Mouse (Mus musculus): ENCODE data around the gene Wrnip1.

Wrnip1 gene

DNA sequence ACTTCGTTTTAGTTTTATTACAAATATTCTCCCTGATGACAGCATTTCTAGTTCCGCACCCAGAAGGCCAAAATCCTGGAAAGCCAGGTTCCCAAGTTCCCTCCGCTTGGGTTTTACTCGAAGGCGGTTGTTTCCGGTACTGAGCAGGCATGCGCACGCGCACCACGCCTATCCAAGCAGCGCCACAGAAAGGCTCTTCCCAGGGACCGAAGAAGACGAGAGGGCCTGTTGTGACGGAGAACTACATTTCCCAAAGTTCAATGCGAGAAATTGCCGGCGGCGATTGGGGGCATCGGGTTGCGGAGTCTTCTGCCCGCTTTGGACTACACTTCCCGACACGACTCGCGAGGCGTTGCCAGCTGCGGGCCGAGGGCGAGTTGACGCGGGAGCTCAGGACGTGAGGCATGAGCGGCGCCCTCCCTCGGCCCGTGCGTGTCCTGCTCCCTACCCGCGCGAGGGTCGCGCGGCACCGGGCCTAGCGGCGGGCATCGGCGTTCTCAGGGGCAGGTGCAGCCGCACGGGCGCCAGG, at the start of gene Wrnip1:
Gene Wrnip1 (plus strand): TSS at position 346 of the 529 bp plus-strand sequence.
- DNase-seq (ENCODE audit: low spot score in 2 of 2), result peak; percentile 98

DNA sequence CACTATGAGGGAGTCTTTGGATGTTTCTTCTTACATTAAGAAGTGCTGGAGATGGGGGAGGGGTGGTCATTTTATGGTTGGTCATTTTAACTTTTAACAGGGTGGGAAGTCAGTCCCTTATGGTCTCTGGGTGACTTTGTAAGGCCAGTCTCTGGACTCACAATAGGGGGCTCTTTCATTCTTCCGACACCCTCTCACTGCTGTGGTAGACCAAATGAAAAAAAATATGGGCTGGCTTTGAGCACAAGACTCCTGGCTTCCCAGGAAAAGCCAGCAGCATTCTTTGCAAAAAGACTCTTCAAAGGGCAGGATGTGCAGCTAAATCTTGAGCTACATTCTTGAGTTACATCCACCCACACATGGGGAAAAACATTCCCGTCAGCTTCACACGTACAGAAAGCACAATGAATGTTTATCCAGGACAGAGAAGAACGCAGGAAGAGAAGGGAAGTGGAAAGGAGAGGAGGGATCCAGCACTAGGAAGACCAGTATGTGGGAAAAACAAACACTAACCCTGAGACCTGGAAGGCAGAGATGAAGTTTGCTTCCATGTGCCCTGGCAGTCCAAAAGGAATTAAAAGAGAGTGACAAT, 49.7 kb upstream of the Wrnip1 start:
- DNase-seq (ENCODE audit: low spot score in 2 of 2), result no peak

- peak; percentile 10 to 22 for DNase-seq (ENCODE audit: low spot score in 2 of 2)
Observed at GRCm38 (mm10) chr13:32759036-32759435, 42.8 kb upstream of the Wrnip1 start.

- DNase-seq (ENCODE audit: low spot score in 2 of 2), result no peak
Observed at GRCm38 (mm10) chr13:32760795-32761194, 41.0 kb upstream of the Wrnip1 start.

- DNase-seq (ENCODE audit: low spot score in 2 of 2), result no peak
Observed at GRCm38 (mm10) chr13:32763141-32763540, 38.7 kb upstream of the Wrnip1 start.

DNA sequence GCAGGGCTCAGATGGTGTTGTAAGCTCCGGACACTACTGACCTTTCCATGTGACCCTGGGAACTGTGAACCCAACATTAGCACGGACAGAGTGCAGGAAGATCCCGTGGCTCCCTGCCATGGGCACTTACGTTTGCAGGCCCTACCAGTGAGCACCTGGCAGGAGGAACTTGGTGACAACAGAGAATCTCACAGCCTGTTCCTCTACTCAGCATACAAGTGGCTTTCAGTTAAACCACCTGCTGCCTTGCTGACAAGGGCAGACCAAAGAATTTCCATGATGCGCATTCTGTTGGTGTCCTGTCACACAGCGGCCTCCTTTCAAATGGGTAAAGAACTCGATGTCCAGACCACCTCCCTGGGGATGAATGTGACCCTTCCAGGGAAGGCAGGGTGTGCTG, 37.4 kb upstream of the Wrnip1 start:
- DNase-seq (ENCODE audit: low spot score in 2 of 2), result no peak

- DNase-seq (ENCODE audit: low spot score in 2 of 2), result no peak
Observed at GRCm38 (mm10) chr13:32768104-32768503, 33.7 kb upstream of the Wrnip1 start.

DNA sequence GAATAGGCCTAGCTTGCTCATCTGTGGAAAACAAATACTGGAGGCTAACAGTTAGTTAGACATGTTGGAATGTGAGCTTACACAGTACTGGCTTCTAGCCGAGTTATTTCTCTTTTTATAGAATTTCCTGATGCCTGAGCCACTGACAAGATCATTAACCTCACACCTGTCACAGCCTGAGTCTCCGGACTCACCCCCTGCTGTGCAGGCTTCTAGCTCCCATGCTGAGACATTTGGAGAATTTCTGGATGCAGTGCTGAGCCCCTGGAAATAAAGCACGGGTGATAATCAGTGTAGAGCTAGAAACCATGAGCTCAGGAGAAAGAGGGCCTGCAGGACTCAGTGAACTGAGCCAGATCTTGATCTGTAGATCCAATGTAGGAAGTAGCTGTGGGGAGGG, 31.9 kb upstream of the Wrnip1 start:
- DNase-seq (ENCODE audit: low spot score in 2 of 2), result no peak

DNA sequence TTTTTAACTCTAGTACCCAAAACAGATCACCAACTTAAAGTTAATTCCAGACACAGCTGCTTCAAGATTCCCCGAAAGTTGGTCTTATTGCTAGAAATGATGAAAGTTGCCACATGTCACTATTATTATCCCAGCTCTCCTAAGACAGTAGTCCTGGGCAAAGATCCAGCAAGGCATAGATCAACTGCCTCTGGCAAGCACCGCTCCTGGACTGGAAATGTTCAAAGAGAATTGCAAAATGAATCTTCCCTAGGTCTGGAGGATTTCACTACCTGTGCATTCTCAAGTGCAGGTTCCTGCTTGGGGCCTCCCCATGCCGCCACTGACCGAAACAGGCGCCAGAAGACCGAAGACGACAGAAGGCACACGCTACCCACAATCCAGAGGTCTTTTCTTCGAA, 25.9 kb upstream of the Wrnip1 start:
- no peak for DNase-seq (ENCODE audit: low spot score in 2 of 2)

DNA sequence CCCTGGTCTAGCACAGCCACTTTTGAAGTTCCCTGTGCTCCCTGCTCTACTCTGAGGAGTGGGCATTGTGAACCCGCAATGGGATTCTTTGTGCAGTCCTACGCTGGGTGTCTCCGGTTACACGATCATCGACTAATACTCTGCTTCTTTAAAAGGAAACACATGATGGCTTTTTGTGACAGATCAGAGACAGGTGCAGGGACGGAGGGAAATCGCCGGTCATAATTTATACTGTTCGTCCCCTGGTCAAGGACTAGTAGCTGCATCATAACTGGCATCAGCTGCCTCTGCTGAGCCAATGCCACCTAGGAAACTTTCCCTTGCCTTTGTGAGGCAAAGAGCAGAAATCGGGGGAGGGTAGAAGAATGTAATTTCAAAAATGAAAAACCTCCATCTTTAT, 25.5 kb upstream of the Wrnip1 start:
- DNase-seq (ENCODE audit: low spot score in 2 of 2), result no peak

DNA sequence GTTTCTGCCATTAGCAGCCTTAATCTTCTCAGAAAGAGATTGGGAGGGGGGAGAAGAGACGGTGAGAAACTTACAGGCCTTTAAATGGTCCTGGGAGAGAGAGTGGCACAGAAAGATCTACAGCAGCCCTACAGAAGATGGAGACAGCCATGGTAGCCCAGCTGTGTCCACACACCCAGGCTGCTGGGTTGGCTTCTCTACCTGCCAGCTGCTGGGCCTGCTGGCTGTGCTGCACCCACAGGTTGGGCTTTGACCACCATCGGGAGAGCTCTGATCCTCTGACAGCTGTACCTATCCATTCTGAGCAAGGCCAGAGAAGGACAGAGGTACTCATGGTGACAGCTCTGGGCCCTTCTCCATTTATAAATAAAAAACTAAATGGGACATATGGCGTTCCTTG, 23.0 kb upstream of the Wrnip1 start:
- no peak for DNase-seq (ENCODE audit: low spot score in 2 of 2)

DNA sequence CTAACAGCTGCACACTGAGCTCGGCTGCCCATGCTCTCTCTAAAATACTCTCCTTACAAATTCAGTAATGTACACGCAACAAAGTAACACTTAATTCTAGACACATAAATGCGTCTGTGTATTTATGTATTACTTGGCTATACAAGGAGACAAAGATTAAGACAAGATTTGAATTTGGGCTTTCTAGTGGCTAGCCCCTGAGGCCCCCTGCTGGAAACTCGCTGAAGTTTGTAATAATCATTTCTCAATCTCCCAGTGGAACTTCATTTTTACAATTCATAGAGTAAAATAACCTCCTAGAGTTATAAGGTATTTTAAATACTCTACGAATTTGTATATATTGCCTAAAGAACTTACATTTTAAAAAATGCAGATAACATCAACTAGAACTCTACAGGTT, 18.8 kb upstream of the Wrnip1 start:
- no peak for DNase-seq (ENCODE audit: low spot score in 2 of 2)

GRCm38 (mm10) chr13:32783816-32784215, 18.0 kb upstream of the Wrnip1 start, which contains the start of gene Mylk4:
TSS of gene Mylk4 (minus strand) at chr13:32783954.
- DNase-seq (ENCODE audit: low spot score in 2 of 2), result no peak

GRCm38 (mm10) chr13:32787584-32787983, 14.3 kb upstream of the Wrnip1 start:
- DNase-seq (ENCODE audit: low spot score in 2 of 2), result no peak

DNA sequence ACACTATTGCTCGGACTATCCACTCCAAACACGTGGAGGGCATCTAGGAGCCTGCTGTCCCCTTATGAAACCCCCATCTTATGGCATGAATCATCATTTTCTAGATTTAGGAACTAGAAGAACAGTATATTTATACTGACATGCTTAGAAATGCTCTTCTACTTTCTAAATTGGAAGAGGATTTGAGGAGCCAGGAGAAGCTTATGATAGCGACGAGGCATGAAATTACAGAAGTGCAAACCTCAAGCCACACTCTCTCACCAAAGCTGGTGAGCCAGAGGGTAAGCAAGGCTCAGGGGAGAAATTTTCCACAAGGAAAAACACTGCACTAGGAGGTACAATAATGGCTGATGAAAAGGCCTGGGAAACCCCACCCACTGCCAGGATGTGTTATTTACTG, 12.1 kb upstream of the Wrnip1 start:
- no peak for DNase-seq (ENCODE audit: low spot score in 2 of 2)

DNA sequence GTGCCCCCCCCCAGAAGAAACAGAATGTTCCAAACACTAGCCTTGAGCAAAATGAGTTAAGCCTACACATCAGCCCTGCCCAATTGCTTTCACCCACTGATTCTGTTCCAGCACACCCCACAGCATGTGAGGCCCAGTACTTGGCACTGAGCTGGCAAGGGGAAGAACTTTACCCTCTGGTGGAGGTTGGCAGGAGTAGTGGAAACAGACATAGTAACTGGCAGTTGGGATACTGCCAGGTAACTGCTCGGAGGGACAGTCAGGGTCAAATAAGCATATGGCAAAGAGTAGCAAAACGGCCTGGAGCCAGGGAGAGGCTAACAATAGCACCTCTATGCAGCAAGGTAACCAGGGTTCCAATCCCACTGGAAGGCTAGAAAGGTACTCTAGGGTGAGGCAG, 7.2 kb upstream of the Wrnip1 start:
- DNase-seq (ENCODE audit: low spot score in 2 of 2), result no peak

- DNase-seq (ENCODE audit: low spot score in 2 of 2), result no peak
Observed at GRCm38 (mm10) chr13:32795166-32795565, 6.7 kb upstream of the Wrnip1 start.

DNA sequence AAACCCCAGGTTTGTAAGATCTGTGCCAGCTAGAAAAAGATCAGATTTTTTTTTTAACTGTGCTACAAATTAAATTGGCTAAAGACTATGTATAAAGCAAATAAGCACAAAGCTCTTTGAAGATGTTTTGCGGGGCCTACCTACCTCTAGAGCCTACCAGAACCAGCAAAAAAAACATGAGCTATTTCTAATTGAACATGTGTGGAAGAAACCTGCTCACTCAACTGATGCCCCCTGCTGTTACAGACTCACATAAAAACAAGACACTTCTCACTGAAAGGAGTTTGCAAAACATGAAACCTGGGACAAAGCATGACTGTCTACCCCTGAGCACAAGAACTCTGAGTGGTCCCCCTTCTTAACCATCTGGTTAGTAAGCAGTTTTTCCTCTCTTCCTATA, 4.8 kb upstream of the Wrnip1 start:
- DNase-seq (ENCODE audit: low spot score in 2 of 2), result no peak

DNA sequence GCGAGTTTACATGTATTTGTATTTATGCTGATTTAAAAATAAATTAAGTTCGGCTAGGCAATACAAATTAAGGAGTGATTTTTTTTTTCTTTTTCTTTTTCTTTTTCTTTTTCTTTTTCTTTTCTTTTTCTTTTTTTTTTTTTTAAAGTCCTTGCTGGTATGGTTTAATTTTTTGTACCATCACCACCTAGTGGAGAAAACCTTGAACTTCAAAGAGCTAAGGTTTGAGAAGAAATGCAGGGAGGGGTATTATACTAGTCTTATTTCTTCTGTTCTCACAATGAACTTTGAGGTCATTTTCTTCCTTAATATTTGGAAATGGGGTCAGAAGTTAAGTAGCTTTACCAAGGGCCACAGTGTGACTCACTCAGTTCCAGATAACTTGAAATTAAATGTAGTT, 2.7 kb upstream of the Wrnip1 start:
- no peak for DNase-seq (ENCODE audit: low spot score in 2 of 2)

DNA sequence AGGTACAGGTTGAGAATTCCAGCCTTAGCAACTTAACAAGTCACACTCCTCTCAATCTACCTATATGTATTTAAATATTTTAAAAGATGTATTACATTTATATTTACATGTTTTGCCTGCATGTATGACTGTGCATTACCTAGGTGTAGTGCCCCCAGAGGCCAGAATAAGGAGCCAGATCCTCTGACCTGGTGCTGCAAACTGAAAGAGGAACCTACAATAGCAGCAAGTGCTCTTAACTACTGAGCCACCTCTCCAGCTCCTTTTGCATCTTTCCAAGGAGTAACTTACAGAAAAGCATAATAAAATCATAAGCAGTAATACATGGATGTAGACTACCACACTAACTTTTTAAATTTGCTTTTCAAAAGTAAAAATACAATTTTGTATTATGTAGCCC, 979 bp upstream of the Wrnip1 start:
- no peak for DNase-seq (ENCODE audit: low spot score in 2 of 2)

DNA sequence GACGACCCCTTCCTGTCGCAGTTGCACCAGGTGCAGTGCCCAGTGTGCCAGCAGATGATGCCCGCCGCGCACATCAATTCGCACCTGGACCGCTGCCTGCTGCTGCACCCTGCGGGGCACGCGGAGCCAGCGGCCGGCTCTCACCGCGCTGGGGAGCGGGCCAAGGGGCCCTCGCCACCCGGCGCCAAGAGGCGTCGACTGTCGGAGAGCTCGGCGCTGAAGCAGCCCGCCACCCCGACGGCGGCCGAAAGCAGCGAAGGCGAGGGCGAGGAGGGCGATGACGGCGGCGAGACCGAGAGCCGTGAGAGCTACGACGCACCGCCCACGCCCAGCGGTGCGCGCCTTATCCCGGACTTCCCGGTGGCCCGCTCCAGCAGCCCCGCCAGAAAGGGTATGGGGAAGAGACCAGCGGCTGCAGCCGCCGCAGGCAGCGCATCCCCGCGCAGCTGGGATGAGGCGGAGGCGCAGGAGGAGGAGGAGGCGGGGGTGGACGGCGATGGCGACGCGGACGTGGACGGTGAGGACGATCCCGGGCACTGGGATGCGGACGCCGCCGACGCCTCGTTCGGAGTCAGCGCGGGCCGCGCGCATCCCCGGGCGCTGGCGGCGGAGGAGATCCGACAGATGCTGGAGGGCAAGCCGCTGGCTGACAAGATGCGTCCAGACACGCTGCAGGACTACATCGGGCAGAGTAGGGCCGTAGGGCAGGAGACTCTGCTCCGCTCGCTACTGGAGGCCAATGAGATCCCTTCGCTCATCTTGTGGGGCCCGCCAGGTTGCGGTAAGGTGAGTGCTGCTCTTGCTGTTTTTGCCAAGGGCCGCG, 632 bp downstream of the Wrnip1 start, which contains the start of gene D930007J09Rik:
Gene D930007J09Rik (minus strand): TSS at position 591 of the 823 bp plus-strand sequence.
- peak; percentile 32 to 63 for DNase-seq (ENCODE audit: low spot score in 2 of 2)

- no peak for DNase-seq (ENCODE audit: low spot score in 2 of 2)
Observed at GRCm38 (mm10) chr13:32803701-32804345, 2.0 kb downstream of the Wrnip1 start.

DNA sequence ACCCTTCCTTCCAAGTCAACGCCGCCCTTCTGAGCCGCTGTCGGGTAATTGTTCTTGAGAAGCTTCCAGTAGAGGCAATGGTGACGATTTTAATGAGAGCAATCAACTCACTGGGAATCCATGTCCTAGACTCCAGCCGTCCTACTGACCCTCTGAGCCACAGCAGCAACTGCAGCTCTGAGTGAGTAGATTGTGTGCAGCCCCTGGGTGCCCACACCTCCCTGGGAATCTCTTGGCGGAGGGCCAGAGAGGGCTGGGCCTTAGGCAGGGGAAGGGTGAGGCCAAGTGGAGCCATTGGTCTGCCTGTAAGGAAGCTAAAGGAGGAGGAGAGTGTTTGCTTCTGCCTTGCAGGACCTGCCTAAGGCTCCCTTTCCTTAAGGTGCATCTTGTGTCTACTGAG, 5.0 kb downstream of the Wrnip1 start:
- no peak for DNase-seq (ENCODE audit: low spot score in 2 of 2)

Measured in frontal cortex, postnatal 10 days (tissue).